Mouse (Mus musculus) megakaryocyte, embryonic 14.5 days (primary cell): ENCODE measurements around the gene Bag5.

Experiments
- FLI1 ChIP-seq: IDR thresholded peaks from 2 replicates; pipeline ENCODE4 v1.6.1; 2012; ENCODE audit warnings: low read length, inconsistent platforms, mixed read lengths
- GATA1 ChIP-seq: IDR thresholded peaks from 3 replicates; pipeline ENCODE4 v1.6.1; 2012; ENCODE audit warnings: mixed read lengths, low read length, inconsistent platforms, borderline replicate concordance

GRCm38 (mm10) chr12:111686390-111686789 is 26.7 kb downstream of the Bag5 start:
- no peak for TF ChIP-seq FLI1
- TF ChIP-seq GATA1: no peak
